Mouse (Mus musculus) testis, postnatal 14 days (tissue): Measurements from ENCODE around the gene Slc9a3r1.
A peak's percentile ranks its signal among the peaks of the same experiment; 100 is the strongest.

ENCODE experiments used
- DNase-seq: peaks from one replicate; pipeline ENCODE4 v3.0.0; 2021; ENCODE audit warnings: low spot score

Gene Slc9a3r1

GRCm38 (mm10) chr11:115192180-115192579 lies 29.0 kb downstream of the Slc9a3r1 start:
- DNase-seq = no peak

GRCm38 (mm10) chr11:115194693-115195092 lies 31.6 kb downstream of the Slc9a3r1 start:
- DNase-seq = no peak

- no peak for DNase-seq
Observed at GRCm38 (mm10) chr11:115195933-115196332, 32.8 kb downstream of the Slc9a3r1 start.

- no peak for DNase-seq
Observed at GRCm38 (mm10) chr11:115197558-115197957, 34.4 kb downstream of the Slc9a3r1 start.

- DNase-seq = no peak
Observed at GRCm38 (mm10) chr11:115198932-115199384, 35.8 kb downstream of the Slc9a3r1 start.

GRCm38 (mm10) chr11:115200520-115200919 lies 37.4 kb downstream of the Slc9a3r1 start:
- no peak for DNase-seq

GRCm38 (mm10) chr11:115202316-115202715 lies 39.2 kb downstream of the Slc9a3r1 start:
- peak; percentile 43 for DNase-seq

GRCm38 (mm10) chr11:115202756-115203155 lies 39.6 kb downstream of the Slc9a3r1 start:
- DNase-seq = no peak

GRCm38 (mm10) chr11:115208126-115208525 lies 45.0 kb downstream of the Slc9a3r1 start:
- no peak for DNase-seq

- no peak for DNase-seq
Observed at GRCm38 (mm10) chr11:115208776-115209732, 45.9 kb downstream of the Slc9a3r1 start.

- no peak for DNase-seq
Observed at GRCm38 (mm10) chr11:115209958-115210357, 46.8 kb downstream of the Slc9a3r1 start.

GRCm38 (mm10) chr11:115212116-115212515 lies 49.0 kb downstream of the Slc9a3r1 start:
- no peak for DNase-seq

- no peak for DNase-seq
Observed at GRCm38 (mm10) chr11:115215123-115215522, 52.0 kb downstream of the Slc9a3r1 start.

- DNase-seq = no peak
Observed at GRCm38 (mm10) chr11:115217439-115218410, 54.6 kb downstream of the Slc9a3r1 start.

GRCm38 (mm10) chr11:115219263-115219662 lies 56.1 kb downstream of the Slc9a3r1 start:
- no peak for DNase-seq

- no peak for DNase-seq
Observed at GRCm38 (mm10) chr11:115219685-115220084, 56.5 kb downstream of the Slc9a3r1 start.

GRCm38 (mm10) chr11:115222077-115222476 lies 58.9 kb downstream of the Slc9a3r1 start:
- DNase-seq = no peak

- DNase-seq = no peak
Observed at GRCm38 (mm10) chr11:115222570-115222969, 59.4 kb downstream of the Slc9a3r1 start.

GRCm38 (mm10) chr11:115223451-115223850 lies 60.3 kb downstream of the Slc9a3r1 start:
- DNase-seq = no peak

- DNase-seq = no peak
Observed at GRCm38 (mm10) chr11:115223877-115224276, 60.7 kb downstream of the Slc9a3r1 start.

- DNase-seq = no peak
Observed at GRCm38 (mm10) chr11:115224889-115225288, 61.7 kb downstream of the Slc9a3r1 start.

GRCm38 (mm10) chr11:115225301-115225700 lies 62.2 kb downstream of the Slc9a3r1 start:
- no peak for DNase-seq
